Mouse (Mus musculus): ENCODE measurements around the gene Ap2m1.

- 0 out of 2 replicates have a peak, but pooled peaks have one; percentile 78 for TF ChIP-seq E2F4 (IDR thresholded peaks at IDR 0.05; ENCODE audit: insufficient replicate concordance, low read depth, low read length)
- peak; percentile 100 for TF ChIP-seq MYC (IDR thresholded peaks at IDR 0.05; ENCODE audit: low read depth, low read length)
Measured at GRCm38 (mm10) chr16:20535296-20536080, at the start of gene Ap2m1.

Measured in CH12.LX (cell line).